Mouse (Mus musculus) embryo, embryonic 10.5 days (tissue): ENCODE data around the gene Ikzf3.
A peak's percentile ranks its signal among the peaks of the same experiment; 100 is the strongest.

Experiments
- DNase-seq: peaks from one replicate; pipeline ENCODE4 v3.0.0-alpha.2; 2015; ENCODE audit warnings: low spot score

The Ikzf3 gene

GRCm38 (mm10) chr11:98446562-98447474 lies 99.0 kb downstream of the Ikzf3 start:
- peak; percentile 49 for DNase-seq

GRCm38 (mm10) chr11:98446213-98446561 lies 99.6 kb downstream of the Ikzf3 start, which contains the start of gene Grb7:
Gene Grb7 (plus strand): TSS chr11:98446394.
- no peak for DNase-seq

GRCm38 (mm10) chr11:98445679-98446078 lies 100.2 kb downstream of the Ikzf3 start:
- no peak for DNase-seq

GRCm38 (mm10) chr11:98445238-98445637 lies 100.6 kb downstream of the Ikzf3 start:
- no peak for DNase-seq

- DNase-seq = no peak
These were observed 102.1 kb downstream of the Ikzf3 start for GRCm38 (mm10) chr11:98443688-98444087.

- DNase-seq = peak; percentile 91
These were observed 107.3 kb downstream of the Ikzf3 start, which contains the start of gene Mien1 for GRCm38 (mm10) chr11:98438331-98439158. Gene Mien1 (minus strand): TSS chr11:98438991.

GRCm38 (mm10) chr11:98437441-98437840 lies 108.4 kb downstream of the Ikzf3 start:
- DNase-seq = no peak

- no peak for DNase-seq
These were observed 110.1 kb downstream of the Ikzf3 start for GRCm38 (mm10) chr11:98435723-98436122.

- no peak for DNase-seq
These were observed 113.9 kb downstream of the Ikzf3 start for GRCm38 (mm10) chr11:98431743-98432502.

GRCm38 (mm10) chr11:98428436-98428835 lies 117.4 kb downstream of the Ikzf3 start:
- DNase-seq = no peak

- DNase-seq = no peak
These were observed 119.2 kb downstream of the Ikzf3 start for GRCm38 (mm10) chr11:98426592-98426991.

GRCm38 (mm10) chr11:98418939-98419547 lies 126.8 kb downstream of the Ikzf3 start:
- no peak for DNase-seq

- DNase-seq = no peak
These were observed 127.6 kb downstream of the Ikzf3 start for GRCm38 (mm10) chr11:98418273-98418672.

GRCm38 (mm10) chr11:98417074-98417473 lies 128.8 kb downstream of the Ikzf3 start:
- no peak for DNase-seq
